Mouse (Mus musculus): ENCODE data around the gene Ift57.

Gene Ift57

DNA sequence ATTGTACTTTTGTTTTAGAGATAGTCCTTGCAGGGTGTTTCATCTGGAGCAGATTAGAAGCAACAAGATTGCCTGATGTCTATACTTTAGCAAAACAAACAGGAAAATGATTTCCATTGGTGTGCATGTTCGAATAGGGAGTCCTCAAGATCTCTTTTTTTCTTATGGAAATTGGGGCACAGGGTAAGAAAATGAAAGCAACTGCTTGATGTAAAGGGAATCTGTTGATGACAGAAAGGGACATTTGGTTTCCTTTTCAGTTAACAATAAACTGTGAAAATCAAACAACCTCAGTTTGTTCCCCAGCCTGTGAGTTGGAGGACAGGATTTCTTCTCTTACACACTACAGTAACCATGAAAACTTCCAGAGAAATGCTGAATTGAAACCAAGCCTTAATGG is 53.9 kb downstream of the Ift57 start:
- no peak for DNase-seq (ENCODE audit: low spot score in 2 of 2)

DNA sequence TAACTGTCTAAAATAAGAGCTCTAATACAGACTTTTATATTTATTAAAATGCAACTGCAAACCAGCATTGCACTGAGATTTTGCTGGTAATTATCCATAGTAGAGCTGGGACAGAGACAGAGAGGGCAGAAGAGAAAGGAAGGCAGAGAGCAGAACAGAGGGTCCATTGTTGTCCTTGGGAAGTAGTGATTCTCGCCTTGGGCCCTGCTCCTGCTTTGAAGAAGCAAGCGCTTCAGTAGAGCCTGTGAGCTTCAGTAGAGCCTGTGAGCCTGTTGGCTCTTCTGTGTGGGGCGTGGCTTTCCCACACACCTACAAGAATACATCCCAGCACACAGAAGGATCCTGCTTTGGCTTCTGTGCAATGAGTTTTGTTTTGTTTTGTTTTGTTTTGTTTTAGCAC is 54.3 kb downstream of the Ift57 start:
- DNase-seq (ENCODE audit: low spot score in 2 of 2) = no peak

DNA sequence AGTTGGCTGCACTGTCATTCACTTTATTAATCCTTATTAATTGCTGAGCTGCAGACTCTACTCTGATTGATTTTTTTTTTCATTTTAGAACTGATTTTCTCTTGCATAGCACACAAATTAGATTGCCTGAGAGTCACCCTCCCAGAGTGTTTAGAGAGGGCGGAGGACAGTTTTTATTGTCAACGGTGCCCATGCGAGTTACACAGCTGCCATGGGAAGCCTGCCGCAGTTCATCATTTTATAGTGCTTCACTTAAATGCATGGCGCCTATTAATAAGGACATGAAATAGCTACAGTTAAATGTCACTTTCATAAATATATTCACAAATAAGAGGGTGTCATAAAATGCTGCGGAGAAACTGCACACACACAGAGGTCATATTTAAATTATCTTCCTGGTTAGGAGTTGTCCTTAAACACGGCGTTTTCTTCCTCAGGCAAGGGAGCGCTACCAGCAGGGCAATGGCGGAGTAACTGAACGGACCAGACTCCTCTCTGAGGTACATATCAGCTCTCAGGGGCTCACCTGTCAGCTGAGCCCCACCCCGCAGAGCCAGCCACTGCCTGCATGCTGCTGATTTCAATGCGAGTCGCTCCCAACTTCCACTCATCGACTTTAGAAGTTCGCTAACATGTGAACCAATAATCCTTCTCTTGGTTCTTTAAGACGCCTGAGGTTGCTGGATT is 61.6 kb downstream of the Ift57 start:
- no peak for DNase-seq (ENCODE audit: low spot score in 2 of 2)

GRCm38 (mm10) chr16:49761981-49762380 is 62.9 kb downstream of the Ift57 start:
- DNase-seq (ENCODE audit: low spot score in 2 of 2) = no peak

GRCm38 (mm10) chr16:49766326-49766725 is 67.3 kb downstream of the Ift57 start:
- DNase-seq (ENCODE audit: low spot score in 2 of 2) = no peak

DNA sequence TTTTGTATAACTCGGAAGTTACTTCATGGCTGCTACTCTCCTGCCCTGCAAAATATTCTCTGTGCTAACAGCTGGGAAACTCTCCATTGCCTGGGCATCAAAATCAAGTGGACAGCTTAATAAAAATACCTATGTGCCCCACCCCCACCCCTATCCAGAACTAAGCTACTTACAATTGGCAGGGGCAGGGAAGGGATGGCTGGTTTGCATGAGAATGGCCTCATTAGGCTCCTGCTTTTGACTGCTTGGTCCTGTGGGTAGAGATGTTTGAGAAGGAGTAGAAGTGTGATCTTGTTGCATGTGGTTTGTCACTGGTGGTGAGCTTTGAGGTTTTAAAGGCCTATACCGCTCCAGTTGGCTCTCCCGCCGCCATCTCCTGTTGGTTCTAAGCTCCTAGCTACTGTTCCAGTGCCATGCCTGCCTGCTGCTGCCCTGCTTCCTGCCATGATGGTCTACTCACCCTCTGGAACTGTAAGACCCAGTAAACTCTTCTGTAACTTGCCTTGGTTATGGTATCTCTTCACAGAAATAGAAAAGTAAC is 69.5 kb downstream of the Ift57 start:
- no peak for DNase-seq (ENCODE audit: low spot score in 2 of 2)

- no peak for DNase-seq (ENCODE audit: low spot score in 2 of 2)
Observed at GRCm38 (mm10) chr16:49769831-49770261, 70.8 kb downstream of the Ift57 start.

GRCm38 (mm10) chr16:49770320-49771189 is 71.5 kb downstream of the Ift57 start:
- DNase-seq (ENCODE audit: low spot score in 2 of 2) = no peak

DNA sequence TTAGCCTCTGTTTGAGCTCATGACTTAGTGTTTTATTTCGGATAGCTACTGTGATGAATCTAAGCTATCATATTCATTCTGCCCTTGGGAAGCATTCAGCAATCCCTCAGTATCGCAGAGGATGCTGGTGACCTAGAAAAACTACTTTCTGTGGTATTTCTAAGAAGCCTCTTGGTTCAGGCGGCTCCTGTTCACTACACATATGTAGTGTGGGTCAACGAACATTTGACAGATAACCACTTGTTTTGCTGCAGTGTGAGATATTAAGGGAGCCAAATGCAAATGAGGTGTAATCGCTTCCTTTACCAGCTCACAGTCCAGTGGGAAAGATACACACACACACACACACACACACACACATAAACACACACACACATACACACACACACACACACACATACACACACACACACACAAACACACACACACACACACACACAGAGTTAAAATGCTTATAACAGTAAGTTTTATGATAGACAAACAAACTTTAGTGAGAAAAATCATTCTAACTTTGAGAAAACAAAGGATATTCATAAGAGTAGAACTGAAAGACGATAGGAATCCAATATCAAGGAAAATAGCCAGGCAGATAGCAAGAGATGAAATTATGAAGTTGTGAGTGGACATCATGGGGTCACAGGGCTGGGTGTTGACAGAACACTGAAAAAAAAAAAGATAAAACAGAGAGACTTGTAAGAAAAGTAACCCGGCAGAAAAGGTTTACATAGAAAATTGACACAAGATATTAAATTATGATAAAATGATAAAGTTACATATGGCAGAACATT is 72.8 kb downstream of the Ift57 start:
- DNase-seq (ENCODE audit: low spot score in 2 of 2) = no peak

DNA sequence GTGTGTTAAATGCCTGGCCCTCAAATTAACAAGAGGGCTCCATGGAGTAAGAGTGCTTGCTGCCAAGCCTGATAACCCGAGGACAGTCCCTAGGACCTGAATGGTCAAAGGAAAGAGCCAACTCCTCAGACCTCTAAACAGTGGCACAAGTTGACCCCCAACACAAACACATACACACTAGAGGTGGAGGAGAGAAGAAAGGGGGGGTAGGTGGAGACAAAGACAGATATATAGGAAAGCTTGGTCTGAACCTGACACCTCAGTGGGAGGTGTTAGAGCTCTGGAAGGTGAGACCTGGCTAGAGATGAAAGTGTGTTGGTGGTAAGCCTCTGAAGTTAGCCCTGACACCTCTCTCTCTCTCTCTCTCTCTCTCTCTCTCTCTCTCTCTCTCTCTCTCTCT is 73.5 kb downstream of the Ift57 start:
- no peak for DNase-seq (ENCODE audit: low spot score in 2 of 2)

DNA sequence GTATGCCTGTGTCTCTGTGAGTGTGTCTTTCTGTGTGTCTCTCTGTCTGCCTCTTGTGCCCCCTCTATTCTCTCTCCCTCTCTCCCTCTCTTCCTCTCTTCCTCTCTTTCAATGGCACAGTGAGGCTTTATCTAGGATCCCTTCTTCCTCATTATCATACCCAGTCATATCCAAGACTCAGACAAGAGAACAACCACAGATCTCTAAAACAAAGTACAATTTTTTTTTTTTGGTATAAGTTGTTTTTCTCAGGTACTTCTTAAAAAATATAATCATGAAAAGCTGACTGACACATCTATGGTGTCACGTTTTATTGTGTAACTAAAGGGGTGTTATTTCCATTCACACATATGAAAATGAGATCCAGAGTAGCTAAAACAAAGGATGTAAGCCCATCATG is 74.0 kb downstream of the Ift57 start:
- no peak for DNase-seq (ENCODE audit: low spot score in 2 of 2)

- no peak for DNase-seq (ENCODE audit: low spot score in 2 of 2)
Observed at GRCm38 (mm10) chr16:49774059-49775001, 75.3 kb downstream of the Ift57 start.

- DNase-seq (ENCODE audit: low spot score in 2 of 2) = no peak
Observed at GRCm38 (mm10) chr16:49775002-49775966, 76.3 kb downstream of the Ift57 start.

DNA sequence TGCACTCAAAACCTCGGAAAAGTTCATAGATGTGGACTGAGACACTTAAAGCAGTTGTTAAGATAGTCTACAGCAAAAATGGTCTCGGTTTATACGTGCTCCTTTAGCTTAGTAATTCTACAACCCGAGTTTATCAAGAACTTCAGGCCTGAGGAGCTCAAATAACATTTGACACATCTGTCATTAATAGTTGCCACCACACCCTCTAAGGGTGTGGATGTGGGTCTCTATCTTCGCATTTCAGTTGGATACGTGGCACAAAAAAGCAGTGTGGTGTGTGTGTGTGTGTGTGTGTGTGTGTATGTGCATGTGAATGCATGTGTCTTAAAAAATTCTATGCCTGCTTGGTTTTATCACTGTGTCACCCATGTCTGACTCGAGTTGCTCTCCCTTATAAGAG is 77.9 kb downstream of the Ift57 start:
- DNase-seq (ENCODE audit: low spot score in 2 of 2) = no peak

DNA sequence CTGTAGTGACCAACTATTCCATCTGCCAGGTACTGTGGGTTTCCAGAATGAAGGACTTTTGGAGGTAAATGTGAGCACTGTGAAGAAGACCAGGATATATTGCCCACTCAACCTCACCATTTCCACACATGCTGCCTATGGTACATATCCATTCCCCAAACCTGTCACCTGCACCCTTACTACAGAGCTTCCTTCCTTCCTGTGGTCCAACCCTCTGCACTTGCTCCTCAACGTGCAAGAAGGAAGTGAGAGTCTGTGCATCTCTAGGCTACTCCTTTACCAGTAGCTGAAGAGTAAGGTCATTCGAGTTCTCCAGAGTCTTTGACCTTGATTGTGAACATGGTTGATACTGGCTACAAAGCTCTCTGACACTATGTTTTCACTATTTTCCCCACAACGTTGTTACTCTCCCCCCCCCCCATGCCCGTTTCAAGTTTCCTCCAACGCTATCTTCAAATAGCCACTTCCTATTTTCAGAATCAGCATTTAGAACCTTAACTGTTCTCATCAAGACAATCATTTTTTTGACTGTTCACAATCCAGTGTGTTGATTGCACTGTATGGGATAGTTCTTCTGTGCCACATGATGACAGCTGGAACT is 82.6 kb downstream of the Ift57 start:
- DNase-seq (ENCODE audit: low spot score in 2 of 2) = no peak

- DNase-seq (ENCODE audit: low spot score in 2 of 2) = no peak
Observed at GRCm38 (mm10) chr16:49783369-49783768, 84.3 kb downstream of the Ift57 start.

DNA sequence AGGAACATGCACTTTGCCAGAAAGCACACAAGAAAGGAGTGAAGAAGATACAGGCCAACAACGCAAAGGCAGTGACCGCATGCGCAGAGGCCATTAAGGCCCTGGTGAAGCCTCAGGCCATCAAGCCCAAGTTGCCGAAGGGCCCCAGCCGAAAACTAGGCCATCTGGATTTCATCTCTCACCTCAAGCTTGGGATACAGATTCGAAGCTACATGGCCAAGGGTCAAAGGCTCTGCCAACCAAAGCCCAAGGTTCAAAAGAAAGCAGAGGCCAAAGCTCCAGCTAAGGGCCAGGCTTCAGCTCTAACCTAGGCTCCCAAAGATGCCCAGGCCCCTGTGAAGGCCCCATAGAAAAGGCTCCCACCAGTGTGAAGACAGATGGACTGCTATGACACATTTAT is 87.1 kb downstream of the Ift57 start:
- no peak for DNase-seq (ENCODE audit: low spot score in 2 of 2)

GRCm38 (mm10) chr16:49787714-49788113 is 88.7 kb downstream of the Ift57 start:
- no peak for DNase-seq (ENCODE audit: low spot score in 2 of 2)

Measured in frontal cortex, postnatal 10 days (tissue).